Mouse (Mus musculus): ENCODE measurements around the gene Plekhh3.

Plekhh3 gene

DNA sequence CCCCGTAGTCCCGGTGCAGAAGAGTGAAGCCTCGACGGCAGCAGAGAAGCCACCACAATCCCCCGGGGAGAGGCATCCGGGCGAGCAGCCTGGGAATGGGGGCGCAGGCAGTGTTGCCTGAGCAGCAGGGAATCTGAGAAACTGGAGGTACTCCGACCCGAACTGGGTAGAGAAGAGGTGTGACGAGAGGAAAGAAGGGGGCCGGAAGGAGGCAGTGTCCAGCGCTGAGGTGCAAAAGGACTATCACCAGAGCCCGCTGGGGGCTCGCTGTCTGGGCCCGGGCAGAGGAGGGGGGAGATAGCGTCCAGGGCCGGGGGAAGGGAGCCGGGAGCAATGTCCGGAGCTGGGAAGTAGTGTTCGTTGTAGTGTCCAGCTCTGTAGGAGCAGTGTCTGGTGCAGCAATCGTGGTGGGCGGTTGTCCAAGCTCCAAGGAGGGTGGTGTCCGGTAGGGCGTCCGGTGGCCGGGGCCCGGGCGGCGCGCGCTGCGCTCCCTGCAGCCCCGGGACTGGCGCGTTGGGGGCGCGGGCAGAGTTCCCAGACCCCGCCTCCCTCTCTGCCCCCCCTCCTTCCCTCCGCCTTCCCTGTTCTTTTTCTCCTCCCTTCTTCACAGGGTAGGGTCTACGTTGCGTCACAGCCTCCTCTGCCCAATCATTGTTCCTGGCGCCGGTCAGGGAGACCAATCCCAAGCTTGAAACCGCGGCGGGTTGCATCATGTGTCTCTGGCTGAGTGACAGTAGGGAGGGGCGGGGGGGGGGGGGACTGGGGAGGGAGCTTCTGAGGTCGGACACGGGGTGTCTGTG is at the start of gene Plekhh3:
Plekhh3 (minus strand) TSS at position 541 of the 800 bp plus-strand sequence.
- DNase-seq (ENCODE audit: low spot score) = peak; percentile 97

DNA sequence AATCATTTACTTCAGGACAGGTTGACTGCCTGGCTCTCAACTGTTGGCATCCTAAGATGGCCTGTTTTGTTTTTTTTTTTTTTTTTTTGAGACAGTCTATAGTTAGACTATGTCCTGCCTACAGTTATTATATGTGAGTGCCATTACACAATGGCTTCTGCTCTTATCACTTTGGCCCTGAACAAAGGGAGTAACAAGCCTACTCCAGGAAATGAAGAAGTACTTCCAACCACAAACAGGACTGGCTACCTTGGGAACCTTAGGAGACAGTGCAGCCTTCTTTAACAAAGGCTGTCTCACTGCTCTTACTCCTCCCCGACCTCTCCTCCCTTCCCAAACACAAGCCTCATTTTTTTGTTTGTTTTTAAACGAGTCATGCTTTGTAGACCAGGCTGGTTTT is 49.7 kb upstream of the Plekhh3 start:
- no peak for DNase-seq (ENCODE audit: low spot score)

DNA sequence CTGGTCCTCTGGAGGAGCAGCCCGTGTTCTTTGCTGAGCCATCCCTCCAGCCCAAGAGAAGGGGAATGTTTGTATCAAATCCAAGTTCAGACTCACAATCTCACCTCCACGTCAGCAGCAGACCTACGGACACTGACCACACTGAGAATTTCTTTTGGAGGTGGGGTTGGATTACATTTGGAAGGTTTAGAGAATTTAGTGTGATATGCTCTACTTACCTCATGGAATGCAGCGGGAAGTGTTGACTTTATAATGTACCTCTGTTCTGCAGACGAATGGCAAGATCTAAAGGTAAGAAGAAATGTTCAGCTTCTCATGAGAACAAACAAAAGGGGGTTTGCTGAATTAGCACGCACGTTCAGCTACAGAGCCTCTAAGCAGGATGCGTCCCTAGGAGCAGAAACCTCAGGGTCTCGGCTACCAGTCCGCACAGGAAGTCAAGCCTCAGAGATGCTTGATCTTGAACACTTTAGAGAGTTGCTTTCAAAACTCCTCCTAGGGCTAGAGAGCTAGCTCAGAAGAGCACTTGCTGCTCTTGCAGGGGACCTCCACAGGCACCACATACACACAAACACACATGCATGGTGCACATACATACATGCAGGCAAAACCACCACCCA is 47.4 kb upstream of the Plekhh3 start:
- no peak for DNase-seq (ENCODE audit: low spot score)

DNA sequence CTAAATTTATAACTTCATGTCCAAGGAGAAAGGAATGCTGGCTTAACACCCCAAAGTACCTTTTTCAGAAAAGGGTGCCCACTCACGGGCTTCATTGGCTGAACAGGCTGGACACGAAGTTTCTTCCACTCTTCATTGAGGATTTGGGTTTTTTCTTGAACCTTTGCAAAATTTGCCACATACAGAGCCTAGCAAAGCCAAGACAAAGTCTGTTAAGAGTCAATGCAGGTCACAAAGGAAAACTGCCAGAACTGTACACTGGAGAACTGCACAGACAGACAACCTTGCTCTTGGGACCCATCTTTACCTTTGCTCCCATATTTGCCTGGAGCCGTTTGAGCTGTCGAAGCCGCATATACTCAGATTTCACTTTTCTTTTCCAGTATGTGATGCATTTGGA is 45.8 kb upstream of the Plekhh3 start:
- no peak for DNase-seq (ENCODE audit: low spot score)

DNA sequence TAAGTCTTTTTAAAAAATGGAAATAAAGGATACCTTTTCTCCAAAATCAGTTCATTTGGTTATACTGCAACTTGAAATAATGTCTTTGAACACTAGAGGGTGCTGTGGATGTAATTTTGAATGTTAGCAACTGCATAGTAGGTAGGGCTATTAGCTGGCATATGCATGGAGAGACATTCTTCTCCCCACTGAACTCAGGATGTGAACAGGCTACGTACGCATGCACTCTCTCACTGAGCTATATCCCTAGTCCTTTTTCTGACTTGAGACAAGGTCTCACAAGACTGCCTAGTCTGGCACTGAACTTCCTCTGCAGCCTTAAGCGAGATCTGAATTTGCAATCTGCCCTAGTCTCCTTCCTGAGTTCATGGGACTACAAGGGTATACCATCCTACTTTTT is 40.8 kb upstream of the Plekhh3 start:
- DNase-seq (ENCODE audit: low spot score) = no peak

DNA sequence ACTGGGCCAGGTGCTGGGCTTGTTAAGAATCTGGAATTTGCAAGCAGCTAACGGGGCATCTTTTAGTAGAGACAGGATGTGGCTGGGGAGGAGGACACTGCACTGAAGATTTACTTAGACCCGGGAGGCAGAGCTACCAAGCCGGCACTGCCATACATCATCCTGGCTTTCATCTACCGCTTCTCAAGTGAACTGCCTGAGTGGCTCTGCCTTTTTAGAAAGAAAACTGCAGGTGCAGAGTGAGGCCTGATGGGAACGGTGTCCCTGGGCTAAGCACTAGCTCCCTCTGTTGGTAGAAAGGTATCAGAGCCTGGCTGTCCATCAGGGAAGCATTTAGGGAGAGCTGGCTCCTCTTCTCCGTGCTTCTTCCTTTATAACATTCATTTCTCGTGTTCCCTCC is 29.8 kb upstream of the Plekhh3 start:
- no peak for DNase-seq (ENCODE audit: low spot score)

DNA sequence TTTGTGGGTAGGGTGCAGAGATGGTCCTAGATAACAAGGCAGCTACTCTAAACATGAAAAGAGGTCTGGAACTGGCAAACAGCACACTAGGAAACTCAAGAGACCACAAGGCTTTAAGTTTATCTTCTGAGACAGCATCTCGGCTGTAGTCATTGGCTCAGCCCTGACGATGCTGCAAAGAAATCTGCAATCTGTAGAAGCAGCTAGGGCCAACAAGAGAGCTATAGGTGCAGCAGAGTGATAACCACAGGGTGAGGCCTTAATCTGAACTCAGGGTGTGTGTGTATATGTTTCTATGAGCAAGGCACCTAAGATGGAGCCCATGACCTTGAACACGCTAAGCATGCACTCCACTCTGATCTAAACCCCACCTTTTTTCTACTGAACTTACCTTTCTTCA is 28.4 kb upstream of the Plekhh3 start:
- DNase-seq (ENCODE audit: low spot score) = no peak

DNA sequence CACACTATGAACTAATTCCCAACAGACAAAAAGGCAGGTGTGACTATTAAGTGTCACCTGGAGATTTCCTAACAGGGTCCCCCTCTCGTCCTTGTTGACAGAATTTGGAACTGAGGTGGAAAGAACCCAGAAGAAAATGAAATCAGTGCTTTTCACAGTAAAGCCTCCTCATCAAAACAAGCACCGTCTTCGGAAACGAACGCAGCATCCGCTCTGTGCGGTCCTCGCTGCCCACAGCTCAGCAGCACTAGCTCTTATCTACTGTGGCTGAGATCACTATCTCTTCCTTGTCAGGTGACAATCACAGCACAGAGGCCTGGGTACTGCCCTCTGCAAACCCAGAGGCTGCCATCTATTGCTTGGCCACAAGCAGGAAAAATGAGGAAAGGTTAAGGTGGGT is 25.0 kb upstream of the Plekhh3 start:
- DNase-seq (ENCODE audit: low spot score) = no peak

DNA sequence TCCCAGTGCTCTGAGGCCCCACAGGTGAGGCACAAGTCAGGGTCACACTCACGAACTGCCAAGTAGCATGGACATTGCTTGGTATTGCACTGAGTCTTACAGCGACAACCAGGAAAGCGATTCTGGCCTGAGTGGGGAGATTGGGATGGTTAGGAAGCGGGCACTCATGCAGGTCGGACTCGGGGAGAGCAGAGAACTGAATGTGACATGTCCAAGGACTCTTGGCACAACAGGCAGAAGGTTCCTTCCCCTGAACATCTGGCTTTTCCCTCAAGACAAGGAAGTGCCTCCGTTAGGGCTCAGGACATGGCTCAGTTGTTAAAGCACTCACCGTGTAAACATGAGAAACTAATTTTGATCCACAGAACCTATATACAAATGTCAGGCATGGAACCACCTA is 24.4 kb upstream of the Plekhh3 start:
- no peak for DNase-seq (ENCODE audit: low spot score)

DNA sequence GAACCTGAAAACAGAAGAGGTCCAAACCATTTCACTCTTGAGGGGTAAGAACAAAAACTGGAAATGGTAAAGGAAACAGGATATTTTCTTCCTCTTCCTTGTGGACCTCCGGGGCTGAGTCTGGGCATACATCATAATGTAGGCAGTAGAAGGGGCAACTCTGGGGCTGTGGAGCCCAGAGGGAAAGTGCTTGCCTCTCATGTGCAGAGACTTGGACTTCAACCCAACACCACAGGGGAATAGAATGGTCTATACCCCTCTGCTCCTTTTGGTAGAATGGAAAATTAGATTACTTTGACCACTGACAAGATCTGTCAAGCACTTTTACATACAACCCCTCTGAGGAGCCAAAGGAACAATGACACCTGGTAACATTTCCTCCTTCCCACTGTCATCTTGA is 23.9 kb upstream of the Plekhh3 start:
- no peak for DNase-seq (ENCODE audit: low spot score)

DNA sequence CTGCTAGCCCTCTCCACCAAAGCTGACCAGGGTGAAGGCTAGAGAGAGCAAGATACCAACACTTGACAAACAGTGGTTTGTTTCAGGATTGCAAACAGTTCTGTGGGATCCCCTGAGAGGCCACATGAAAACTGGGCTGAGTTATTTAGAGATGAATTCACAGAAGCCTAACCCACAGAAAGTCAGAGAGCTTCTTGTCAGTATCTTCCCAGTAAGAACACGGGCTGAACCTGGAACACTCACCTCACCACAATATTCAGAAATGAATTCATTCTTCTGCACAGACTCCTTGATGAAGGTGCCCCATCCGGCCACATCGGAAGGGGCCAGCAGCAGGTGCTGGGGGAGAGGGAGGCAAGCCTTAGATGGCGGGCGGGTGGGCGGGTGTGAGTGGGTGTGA is 23.5 kb upstream of the Plekhh3 start:
- DNase-seq (ENCODE audit: low spot score) = no peak

DNA sequence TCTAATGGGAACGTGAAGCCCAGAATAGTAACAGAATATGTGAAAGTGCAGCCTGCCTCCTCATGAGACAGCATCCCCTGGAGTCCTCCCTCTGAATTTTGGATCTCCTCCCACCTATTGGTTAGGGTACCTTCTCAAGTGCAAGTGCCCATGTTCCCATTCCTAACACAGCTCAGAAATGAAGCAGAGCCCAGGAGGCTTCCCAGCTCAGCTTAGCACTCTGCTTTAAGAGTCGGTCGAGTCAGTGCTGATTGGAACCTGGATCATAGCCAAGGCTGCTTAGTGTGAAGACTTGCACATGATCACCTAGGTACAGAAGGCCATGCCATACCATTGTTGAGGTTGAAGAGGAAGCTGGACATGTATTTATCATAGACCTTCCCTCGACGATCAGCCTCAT is 23.0 kb upstream of the Plekhh3 start:
- no peak for DNase-seq (ENCODE audit: low spot score)

DNA sequence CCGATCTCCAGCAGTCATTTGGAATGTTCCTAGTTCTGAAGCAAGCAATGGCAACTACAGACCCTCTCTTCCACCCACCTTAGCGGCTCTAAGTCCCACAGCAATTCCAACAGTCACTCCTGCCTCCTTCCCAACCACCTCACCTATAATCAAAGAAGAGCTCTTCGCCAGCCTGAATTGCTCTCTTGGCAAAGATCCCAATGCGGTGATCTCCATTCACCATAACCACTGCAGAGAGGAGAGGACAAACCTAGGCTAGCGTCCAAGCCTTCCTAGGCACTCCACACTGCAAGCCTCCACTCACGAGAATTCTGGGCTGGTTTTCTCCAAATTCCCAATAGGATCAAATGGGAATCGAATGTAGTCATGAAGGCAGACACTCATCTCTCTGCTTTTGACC is 21.9 kb upstream of the Plekhh3 start:
- DNase-seq (ENCODE audit: low spot score) = no peak

DNA sequence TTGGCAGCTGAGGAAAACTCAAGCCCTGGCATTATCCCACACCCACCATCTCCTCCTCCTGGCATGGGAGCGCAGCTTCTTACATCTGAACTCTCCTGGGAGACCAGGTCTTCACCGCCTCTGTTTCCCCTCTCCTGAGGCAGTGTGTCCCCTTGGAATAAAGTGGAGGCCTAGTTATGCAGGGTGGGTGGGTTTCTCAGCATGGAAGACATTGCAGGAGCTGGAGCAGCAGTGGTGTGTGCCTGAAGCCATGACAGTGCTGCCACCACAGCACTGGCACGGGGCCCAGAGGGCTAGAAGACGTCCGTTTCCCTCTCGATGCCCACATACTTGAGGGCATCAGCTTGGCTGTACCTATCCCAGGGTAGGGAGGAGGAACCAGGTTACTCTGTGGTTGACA is 21.5 kb upstream of the Plekhh3 start:
- DNase-seq (ENCODE audit: low spot score) = no peak

DNA sequence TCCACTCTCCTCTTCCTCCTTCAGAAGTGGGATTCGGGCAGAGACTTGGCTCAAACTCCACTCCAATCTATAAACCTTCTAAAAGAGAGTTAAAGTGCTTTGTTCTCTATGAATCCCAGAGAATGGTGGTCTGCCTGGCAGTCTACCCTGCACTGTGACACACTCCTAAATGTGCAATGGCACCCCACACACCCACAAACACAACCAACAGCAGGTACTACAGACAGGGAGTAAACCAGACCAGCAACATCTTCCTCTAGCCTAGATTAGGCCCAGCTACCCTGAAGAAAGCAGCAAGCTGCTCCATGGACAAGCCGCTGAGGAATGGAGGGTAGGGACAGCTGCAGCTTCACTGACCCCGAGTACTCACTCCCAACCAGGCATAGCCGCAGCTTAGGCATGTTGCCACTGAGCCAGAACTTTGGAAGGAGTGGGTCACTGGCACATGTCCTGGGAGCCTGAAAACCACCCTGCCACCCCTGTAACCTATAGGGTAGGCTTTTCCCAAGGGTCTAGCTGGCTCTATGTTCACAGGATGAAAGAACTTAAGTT is 20.8 kb upstream of the Plekhh3 start:
- no peak for DNase-seq (ENCODE audit: low spot score)

DNA sequence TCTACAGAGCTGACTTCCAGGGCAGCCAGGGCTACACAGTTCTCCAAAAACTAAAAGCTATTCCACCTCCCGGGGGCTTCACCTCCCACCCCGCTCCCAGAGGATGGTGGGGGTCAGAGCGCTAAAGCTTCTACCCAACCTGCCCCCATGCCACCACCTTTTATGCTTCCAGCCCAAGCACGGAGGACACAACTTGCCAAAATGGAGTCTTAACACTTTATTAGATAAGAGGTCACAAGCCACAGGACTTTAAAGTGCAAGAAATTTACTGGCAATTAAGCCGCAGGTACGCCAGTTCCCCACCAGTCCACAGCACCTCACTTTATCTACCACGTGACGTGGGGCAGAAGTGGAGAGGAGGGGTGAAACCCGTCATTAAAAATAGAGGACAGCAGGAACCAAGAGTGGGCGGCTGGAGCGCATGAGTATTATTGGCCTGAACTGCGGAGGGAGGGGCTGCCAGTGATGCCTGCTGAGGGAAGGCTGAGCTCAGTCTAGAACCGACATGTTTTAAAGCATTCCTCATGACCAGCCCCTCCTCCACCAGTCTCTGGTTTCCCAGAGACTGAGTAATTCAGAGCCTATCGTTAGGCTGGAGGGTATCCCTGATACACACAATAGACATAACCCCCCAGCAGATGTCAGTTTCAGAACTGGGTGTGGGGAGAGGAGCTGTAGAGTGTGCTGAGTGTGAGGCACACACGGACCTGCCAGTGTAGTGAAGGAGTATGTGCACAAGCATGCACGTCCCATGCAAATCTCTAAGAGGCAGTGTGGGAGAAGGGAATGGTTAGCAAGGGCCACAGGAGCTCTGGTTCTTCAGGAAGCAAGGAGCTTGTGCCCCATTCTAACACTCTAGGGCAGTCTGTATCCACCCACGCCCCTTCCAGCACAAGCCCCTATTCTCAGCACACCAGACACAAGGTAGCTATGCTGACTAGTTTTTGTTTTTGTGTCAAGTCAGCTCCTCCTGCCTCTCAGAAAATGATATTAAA is 20.1 kb upstream of the Plekhh3 start:
- DNase-seq (ENCODE audit: low spot score) = no peak

DNA sequence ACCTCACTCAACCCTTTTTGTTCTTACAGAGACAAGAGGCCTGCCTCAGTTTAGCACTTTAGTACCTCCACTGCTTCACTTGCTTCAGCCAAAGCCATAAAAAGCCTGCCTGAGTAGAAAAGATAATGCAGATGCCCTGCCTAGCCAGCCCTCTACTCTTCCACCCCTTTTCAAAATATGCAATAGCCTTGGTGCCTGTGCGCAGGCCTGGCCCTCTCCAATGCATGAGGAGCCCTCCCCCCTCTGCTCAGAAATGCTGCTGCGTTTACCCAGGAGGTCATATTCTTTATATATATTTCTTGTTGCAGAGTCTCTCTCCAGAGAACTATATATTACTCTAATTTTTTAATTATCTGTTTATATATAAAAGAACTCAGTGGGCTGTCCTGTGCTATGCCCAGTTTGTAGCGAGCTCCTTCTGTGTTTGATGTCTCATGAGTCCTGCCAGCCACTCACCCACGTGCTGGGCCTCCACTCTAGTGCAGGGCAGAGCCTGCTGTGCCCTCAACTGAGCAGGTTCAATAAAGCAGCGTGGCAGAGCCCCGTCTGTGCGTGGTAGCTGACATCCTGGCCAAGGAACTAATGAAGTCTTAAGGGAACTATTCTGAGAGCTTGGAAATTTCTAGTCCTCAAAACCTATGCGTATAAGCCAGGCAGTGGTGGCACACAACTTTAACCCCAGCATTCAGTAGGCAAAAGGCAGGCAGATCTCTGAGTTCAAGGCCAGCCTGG is 19.2 kb upstream of the Plekhh3 start:
- no peak for DNase-seq (ENCODE audit: low spot score)

DNA sequence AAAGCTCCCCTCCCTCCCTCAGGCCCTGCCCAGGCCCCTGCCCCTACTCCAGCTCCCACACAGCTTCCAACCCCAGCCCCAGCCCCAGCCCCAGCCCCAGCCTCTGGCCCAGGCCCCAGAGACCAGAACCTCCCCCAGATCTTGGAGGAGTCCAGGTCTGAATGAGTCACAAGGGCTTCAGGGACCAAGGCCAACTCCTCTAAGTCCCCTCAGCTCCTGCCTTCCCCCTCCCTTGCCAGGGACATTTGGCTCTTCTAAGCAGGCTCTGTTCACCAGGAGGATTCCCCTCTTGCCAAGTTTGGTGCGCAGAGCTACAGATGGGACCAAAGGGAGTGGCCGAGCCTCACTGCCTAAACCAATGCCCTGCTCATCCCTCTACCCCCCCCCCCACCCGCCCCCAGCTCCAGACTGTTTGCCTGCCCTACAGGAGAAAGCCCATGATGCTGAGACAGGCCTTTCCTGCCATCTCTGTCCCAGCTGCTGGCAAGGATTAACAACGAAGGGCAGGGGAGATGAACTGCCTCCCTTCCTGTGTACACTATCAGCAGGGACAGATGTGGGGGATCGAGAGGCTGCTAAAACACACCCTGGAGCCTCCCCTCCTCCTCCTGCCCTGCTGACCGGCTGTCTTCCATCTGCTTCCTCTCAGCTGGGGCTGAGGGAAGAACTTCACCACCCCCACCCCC is 18.5 kb upstream of the Plekhh3 start:
- DNase-seq (ENCODE audit: low spot score) = no peak

DNA sequence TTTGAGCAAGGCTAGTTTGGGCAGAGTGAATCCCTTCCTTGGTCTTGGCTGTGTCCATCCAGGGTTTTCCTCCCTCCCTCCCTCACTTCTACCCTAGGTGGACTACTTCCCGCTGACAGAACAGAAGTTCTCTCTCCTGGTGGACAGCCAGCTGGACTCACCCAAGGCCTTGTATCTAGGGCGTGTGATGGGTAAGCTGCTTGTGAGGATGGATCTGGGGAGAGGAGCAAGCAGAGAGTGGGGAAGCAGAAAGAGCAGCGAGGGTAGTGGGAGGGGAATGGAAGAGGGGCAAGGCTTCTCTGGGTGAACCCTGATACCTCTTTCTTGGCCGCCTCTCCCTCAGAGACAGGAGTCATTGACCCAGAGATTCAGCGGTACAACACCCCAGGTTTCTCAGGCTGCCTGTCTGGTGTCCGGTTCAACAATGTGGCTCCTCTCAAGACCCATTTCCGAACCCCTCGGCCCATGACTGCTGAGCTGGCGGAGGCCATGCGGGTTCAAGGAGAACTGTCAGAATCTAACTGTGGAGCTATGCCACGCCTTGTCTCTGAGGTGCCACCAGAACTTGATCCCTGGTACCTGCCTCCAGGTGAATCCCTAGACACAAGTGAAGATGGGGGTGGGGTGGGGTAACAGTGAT is 17.1 kb upstream of the Plekhh3 start:
- no peak for DNase-seq (ENCODE audit: low spot score)

DNA sequence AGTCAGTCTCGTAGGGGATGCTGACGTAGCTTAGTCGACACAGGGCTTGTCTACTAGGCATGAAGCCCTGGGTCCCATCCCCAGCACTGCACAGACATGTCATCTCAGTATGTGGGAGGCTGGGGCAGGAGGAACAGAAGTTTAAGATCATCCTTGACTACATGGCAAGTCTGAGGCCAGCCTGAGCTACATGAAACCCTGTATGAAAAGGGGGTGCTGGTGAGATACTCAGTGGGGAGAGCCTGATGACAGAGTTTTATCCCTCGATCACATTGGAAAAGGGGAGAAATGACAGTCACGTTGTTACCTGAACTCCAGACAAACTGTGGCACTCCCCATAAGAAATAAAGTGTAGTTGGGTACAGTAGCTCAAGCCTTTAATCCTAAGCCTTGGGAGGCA is 16.4 kb upstream of the Plekhh3 start:
- DNase-seq (ENCODE audit: low spot score) = no peak

Data from left cerebral cortex, adult 11 months (tissue).